Comparison of ENCODE assay signal across 8 mouse cellular contexts in genomic region chr13:45530754-45531153, GRCm38 (mm10). TPM values are rescaled to one million over a fixed set of nuclear protein-coding genes. Genes with fewer than 3 reads are reported as not detected.
DNase-seq lines count a peak whose midpoint lies in the region; ATAC-seq and TF ChIP-seq lines count a peak whose summit lies in the region.

No protein-coding gene starts in this region.

- H3K4me2 ChIP-seq in forebrain, embryonic 13.5 days = no peak overlapping the region
- no peak overlapping the region for H3K4me2 ChIP-seq in lung, embryonic 15.5 days
- H3K4me2 ChIP-seq in midbrain, embryonic 11.5 days = no peak overlapping the region

- H3K4me3 ChIP-seq in gastrocnemius, adult 2 months = peak overlapping the region; percentile 41
- no peak overlapping the region for H3K4me3 ChIP-seq in forebrain, embryonic 13.5 days
- H3K4me3 ChIP-seq in lung, embryonic 15.5 days = no peak overlapping the region
- H3K4me3 ChIP-seq in midbrain, embryonic 11.5 days (ENCODE audit: low read depth, low read length) = no peak overlapping the region

- H3K27me3 ChIP-seq in forebrain, embryonic 13.5 days = no peaks in the 10 kb centered on the region
- no peaks in the 10 kb centered on the region for H3K27me3 ChIP-seq in lung, embryonic 15.5 days
- no peaks in the 10 kb centered on the region for H3K27me3 ChIP-seq in midbrain, embryonic 11.5 days (ENCODE audit: control insufficient read depth, insufficient read depth, low read length)

- TF ChIP-seq CTCF in gastrocnemius, adult 2 months (IDR thresholded peaks at IDR 0.05) = no peak

- no peak for ATAC-seq in forebrain, embryonic 13.5 days
- ATAC-seq in lung, embryonic 15.5 days (ENCODE audit: borderline replicate concordance, extremely low read depth, low FRiP score, low TSS enrichment) = no peak
- no peak for ATAC-seq in midbrain, embryonic 11.5 days (ENCODE audit: low FRiP score)

- H3K27ac ChIP-seq in gastrocnemius, adult 2 months = peak overlapping the region; percentile 90
- 0 out of 2 replicates have a peak overlapping the region, but pooled peaks have one; percentile 25 for H3K27ac ChIP-seq in forebrain, embryonic 13.5 days
- peak overlapping the region; percentile 58 for H3K27ac ChIP-seq in lung, embryonic 15.5 days
- no peak overlapping the region for H3K27ac ChIP-seq in midbrain, embryonic 11.5 days (ENCODE audit: low read depth, low read length)

- intact Hi-C loops in gastrocnemius, adult 2 months (cut with DNase I) = no loop called here
- intact Hi-C loops in gastrocnemius, postnatal 36 days (cut with DNase I) = no loop called here

- H3K9me3 ChIP-seq in forebrain, embryonic 13.5 days (replicated peaks) = no peaks in the 10 kb centered on the region
- H3K9me3 ChIP-seq in lung, embryonic 15.5 days = no peaks in the 10 kb centered on the region
- no peaks in the 10 kb centered on the region for H3K9me3 ChIP-seq in midbrain, embryonic 11.5 days (ENCODE audit: control insufficient read depth, low read length)

- WGBS in forebrain, embryonic 13.5 days = 23% methylated on average over 6 of the region's 6 CpGs
- 26% methylated on average over 6 of the region's 6 CpGs for WGBS in lung, embryonic 15.5 days
- WGBS in midbrain, embryonic 11.5 days = 37% methylated on average over 6 of the region's 6 CpGs

- DNase-seq in gastrocnemius, adult 2 months = peak; percentile 51
- DNase-seq in gastrocnemius, postnatal 36 days = no peak
- DNase-seq in 416B (ENCODE audit: low read depth) = peak; percentile 48
- DNase-seq in urinary bladder, postnatal 36 days (ENCODE audit: low spot score in 2 of 2) = no peak
- DNase-seq in midbrain, embryonic 11.5 days (ENCODE audit: low spot score, missing footprints) = no peak
- no peak for DNase-seq in urinary bladder, postnatal 10 days (ENCODE audit: low spot score)

- no peak overlapping the region for H3K9ac ChIP-seq in forebrain, embryonic 13.5 days
- H3K9ac ChIP-seq in lung, embryonic 15.5 days = no peak overlapping the region
- H3K9ac ChIP-seq in midbrain, embryonic 11.5 days (ENCODE audit: low read length) = no peak overlapping the region; the same call in 1 of the 2 replicates

- peaks cover 24% of the 10 kb centered on the region for H3K4me1 ChIP-seq in forebrain, embryonic 13.5 days
- peaks cover 19% of the 10 kb centered on the region for H3K4me1 ChIP-seq in lung, embryonic 15.5 days
- H3K4me1 ChIP-seq in midbrain, embryonic 11.5 days (ENCODE audit: control insufficient read depth, insufficient read depth, low read length) = peaks cover 7% of the 10 kb centered on the region

- H3K36me3 ChIP-seq in forebrain, embryonic 13.5 days (ENCODE audit: poor library complexity, severe bottlenecking) = no peaks in the 10 kb centered on the region
- no peaks in the 10 kb centered on the region for H3K36me3 ChIP-seq in lung, embryonic 15.5 days
- no peaks in the 10 kb centered on the region for H3K36me3 ChIP-seq in midbrain, embryonic 11.5 days (ENCODE audit: control insufficient read depth, insufficient read depth, low read length)

RNA-seq across cellular contexts. Expression of gene Gmpr, which starts 23.5 kb away (rescaled TPM):
- total RNA-seq in gastrocnemius, adult 2 months (2021) = 100 to 1,000 TPM; 152 to 185 TPM
- total RNA-seq in gastrocnemius, postnatal 36 days (2021) = 100 to 1,000 TPM; 157 to 197 TPM
- 14.0 and 17.2 TPM in 2 replicates for polyA plus RNA-seq in forebrain, embryonic 13.5 days (2015; fragmentation: Nextera tagmentation; extraction: Ambion mirVana)
- 25.6 and 27.9 TPM in 2 replicates for polyA plus RNA-seq in lung, embryonic 15.5 days (2015; fragmentation: Nextera tagmentation; extraction: Ambion mirVana)
- 19.5 and 20.5 TPM in 2 replicates for polyA plus RNA-seq in midbrain, embryonic 11.5 days (2014; fragmentation: Nextera tagmentation; extraction: Ambion mirVana)

Comparison
In these comparisons a context has a peak if more than half of its experiments do, and no peak if none do; other contexts are left out.
1. DNase-seq: peak in gastrocnemius, adult 2 months (single experiment) and 416B (single experiment); none in gastrocnemius, postnatal 36 days (0 of 2), urinary bladder, postnatal 36 days (0 of 2), midbrain, embryonic 11.5 days (single experiment) and urinary bladder, postnatal 10 days (single experiment).